Mouse (Mus musculus) thymus, postnatal 14 days (tissue): ENCODE measurements around the gene St8sia1.
"Not testable (repeated sequence)": the region's sequence is repeated elsewhere in the genome, so short reads cannot be mapped to it uniquely, and the experiment has no call there.

ENCODE experiments used
- DNase-seq: peaks from one replicate; pipeline ENCODE4 v3.0.0; 2021

St8sia1 gene

GRCm38 (mm10) chr6:142964076-142964530, at the start of gene St8sia1:
Gene St8sia1 (minus strand): TSS chr6:142964452.
- DNase-seq: peak; percentile 73

GRCm38 (mm10) chr6:143012513-143013215, 48.4 kb upstream of the St8sia1 start:
- no peak for DNase-seq

- no peak for DNase-seq
Observed at GRCm38 (mm10) chr6:143008865-143009264, 44.6 kb upstream of the St8sia1 start.

GRCm38 (mm10) chr6:143005209-143005608, 41.0 kb upstream of the St8sia1 start:
- not testable (repeated sequence) for DNase-seq

DNA sequence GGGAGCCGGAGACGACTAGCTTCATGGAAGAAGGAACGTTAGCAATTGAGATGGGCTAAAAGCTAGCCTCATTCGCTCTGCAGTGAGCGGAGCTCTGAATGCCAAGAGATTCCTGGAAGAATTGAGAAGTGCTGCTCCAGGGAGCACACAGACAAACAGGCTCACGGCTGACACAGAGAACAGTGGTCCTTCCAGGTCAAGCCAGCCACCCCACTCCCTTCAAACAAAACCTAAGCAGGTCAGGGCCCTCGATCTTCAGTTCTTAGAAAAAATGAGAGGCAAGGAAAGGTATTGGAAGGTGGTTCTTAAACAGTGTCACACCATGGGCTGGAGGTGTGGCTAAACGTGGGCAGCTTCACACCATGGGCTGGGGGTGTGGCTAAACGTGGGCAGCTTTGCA, 40.5 kb upstream of the St8sia1 start:
- no peak for DNase-seq

DNA sequence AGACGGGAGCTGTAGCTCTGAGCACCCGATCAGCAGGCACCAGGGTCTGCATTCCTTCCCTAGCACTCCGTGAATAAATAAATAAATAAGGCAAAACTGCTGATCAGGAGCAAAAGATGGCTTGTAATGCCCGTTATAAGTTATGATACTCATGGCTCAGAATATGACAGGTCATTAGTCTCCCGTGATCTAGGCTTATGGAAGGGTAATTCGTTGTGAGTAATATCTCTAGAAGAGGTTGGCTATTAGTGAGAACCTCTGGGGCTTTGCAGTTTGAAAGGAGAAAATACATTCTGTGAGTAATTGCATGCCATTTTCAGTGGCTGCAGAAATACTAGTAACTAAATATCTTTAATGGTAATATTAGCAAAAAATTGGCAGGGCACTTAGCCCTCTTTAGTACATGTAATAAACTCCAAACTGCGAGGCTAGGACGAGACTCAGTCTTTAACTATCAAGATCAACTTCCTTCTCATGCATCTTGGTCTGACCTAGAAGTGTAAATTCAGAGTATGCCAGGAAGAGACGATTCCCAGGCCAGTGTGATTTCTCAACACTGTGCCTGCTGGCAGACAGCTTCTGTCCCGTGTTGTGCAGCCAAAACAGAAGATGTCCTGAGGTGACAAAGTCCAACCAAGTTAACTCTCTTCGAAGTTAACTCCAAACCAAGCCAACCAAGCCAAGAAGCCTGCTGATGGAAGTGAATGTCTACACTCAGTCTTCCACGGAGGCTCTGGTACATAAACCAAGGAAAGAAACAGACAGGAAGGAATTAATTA, 34.2 kb upstream of the St8sia1 start:
- no peak for DNase-seq

DNA sequence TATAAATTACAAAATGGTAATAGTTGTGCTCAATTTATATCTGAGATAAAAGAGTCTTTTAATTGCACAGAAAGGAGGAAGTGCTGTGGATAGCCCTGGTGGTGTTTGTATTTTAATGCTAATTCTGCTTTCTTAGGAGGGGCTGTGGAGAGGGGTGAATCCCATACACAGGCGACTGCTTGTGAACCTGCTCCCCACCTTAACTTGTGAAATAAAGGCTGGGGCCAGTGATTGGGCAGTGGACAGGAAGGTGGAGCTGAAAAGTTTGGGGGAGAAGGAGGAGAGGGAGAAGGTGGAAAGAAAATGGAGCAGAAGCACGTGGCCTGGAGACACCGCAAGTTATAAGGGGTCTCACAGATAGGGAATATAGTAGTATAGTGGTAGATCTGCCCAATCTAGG, 32.6 kb upstream of the St8sia1 start:
- no peak for DNase-seq

DNA sequence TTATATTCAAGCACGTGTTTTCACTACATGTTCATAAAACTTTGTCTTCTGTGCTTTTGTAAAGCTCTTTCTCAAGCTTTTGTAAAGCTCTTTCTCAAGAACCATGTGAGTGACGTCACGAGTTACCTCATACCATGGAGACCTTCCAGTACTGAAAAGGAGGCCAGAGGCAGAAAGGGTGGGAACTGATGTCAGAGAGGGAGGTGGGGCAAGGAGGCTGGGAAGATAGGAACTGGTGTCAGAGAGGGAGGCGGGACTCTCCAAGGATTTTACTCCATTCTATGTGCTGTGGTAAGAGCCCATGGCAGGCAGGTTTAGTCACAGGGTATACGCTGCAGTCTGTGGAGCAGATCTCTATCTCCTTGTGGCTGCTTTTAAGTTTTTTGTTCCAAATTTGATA, 31.3 kb upstream of the St8sia1 start:
- DNase-seq: no peak

DNA sequence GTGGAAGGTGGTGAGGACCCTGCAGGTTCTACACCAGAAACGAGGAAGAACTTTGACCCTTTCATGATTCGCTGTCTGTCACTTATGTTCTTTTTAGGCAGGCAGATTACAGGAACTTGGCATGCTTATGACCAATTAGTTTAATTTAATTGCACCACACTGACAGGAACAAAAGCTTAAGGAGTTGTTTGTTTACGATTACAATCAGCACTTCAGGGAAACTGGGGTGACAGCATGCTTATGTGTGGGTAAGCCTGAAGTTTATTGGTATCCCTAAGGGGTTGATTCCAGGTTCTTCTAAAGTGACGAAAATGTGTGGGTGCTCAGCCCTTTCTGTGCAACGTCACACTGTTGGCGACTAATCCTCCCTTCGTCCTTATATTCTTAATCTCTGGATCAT, 30.6 kb upstream of the St8sia1 start:
- no peak for DNase-seq

DNA sequence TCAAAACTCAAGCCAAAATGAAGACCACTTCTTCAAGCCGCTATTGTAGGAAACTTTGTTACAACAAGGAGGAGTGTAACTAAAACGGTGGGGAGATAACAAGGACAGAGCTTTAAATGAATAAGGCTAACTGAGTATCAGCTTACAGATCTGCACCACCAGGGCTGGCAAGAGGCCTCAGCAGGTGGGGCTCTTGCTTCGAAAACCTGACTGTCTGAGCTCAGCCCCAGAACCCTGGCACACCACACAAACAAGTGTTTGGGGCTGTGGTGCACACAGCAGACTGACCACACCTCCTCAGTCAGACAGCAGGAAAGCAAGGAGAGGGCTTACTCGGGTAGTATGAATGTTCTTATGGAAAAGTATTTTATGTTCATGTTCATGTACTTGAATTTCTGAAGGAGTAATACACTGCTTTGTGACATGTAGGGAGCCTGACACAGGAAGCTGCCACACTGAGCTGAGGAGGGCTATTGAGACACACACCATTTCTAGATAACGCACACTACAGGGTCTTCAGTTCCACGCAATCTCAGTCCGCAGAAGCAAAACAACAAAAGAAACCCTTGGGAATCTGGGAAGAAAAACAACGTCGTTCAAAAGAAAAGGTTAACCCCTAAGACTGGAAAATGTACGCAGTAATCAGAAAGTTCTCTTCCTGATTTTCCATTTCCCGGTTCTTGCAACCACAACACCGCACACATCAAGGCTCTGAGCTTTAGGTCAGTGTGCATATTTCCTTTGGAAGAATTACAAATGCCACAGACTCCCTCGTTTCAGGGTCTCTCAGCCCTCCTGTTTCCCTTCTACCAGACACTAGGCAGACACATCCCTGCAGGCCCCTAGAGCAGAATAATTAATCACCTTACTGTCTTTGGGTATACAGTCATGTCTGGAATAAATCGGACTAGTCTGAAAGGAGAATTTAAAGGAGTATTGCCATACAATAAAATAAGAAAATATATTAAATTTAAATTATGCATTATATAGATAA, 29.8 kb upstream of the St8sia1 start:
- DNase-seq: peak; percentile 48

DNA sequence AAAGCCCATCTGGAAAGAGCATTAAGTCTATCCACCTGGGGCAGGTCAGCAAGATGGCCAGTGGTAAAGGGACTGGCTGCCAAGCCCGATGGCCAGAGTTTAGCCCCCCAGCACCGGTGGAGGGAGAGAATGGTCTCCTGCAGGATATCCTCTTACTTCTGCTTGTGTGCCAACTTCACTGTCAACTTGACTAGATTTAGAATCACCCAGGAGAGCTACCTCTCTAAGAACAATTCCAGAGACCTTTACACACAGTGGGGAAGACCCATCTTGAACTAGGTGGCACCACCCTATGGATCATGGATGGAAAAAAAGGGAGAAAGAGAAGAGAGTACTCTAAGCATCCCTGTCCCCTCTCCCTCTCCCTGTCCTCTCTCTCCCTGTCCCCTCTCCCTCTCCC, 28.7 kb upstream of the St8sia1 start:
- no peak for DNase-seq

GRCm38 (mm10) chr6:142992099-142992498, 27.8 kb upstream of the St8sia1 start:
- DNase-seq: no peak

GRCm38 (mm10) chr6:142991391-142992059, 27.3 kb upstream of the St8sia1 start:
- no peak for DNase-seq

DNA sequence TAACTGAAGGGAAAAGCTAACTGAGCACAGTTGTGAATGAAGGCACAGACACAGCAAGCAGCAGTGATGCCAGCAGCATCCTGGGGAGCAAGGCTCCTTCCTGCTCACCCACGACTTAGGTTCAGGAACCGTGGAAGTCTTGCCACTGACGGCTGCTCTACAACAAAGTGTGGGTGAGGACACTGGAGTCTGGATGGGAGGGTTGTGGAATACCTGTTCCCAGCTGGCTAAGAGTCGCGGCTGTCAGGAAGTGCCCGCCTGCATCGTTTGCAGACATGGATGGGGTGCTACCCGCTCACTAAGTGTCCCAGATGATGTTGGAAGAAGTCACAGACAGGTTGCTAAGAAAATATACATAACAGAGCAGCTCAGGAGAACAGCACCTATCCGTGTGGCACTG, 26.3 kb upstream of the St8sia1 start:
- no peak for DNase-seq

DNA sequence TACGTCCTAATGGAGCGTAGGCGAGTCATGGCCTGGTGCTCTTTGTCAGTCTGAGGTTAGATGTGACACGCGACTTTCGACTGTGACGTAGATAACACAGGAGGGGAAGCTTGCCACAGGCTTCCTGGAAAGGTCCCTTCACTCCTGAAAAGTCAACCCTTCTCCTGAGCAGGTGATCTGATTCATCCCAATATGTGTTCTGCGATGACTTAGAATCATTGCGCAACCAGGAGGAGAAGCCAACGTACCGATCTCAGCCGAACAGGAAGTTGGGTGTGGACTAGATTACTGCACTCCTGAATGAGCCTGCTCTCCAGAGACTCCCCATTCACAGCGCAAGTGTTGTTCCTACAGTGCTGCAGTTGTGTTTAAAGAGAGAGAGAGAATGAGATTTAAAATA, 25.2 kb upstream of the St8sia1 start:
- no peak for DNase-seq

DNA sequence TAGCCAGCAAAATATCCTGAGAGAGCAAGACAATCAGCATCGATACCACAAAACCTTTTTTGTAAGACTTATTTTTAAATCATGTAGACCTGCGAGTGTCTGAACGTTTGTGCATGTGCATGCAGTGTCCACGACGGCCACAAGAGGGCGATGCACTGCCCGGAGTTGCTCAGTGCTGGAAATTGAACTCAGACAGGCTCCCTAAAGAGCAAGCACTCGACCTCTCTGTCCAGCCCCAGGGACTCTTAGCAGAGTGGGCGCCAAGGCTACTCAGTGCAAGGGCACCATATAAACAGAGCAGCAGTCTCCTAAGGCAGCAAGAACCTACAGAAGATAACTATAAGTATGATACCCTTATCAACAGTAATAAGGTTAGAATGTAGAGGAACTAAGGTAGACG, 24.5 kb upstream of the St8sia1 start:
- DNase-seq: peak; percentile 84

- DNase-seq: no peak
Observed at GRCm38 (mm10) chr6:142988231-142988630, 24.0 kb upstream of the St8sia1 start.

DNA sequence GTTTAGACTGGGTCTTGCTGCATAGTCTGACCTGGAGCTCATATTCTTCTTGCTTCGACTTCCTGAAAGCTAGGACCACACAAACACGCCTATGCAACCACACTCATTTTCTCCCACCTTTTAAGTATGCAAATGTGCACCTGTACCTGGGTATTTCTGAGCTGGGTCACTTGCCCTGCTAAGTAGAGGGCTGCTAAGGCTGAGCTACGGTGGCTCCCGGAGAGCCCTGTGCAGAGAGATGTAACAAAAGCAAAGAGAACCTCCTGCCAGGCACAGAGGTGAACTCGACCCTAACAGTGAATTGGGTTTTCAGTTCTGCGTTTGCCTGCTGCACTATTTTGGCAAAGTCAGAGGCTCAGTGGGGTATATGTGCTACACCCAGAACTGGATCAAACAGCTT, 23.4 kb upstream of the St8sia1 start:
- DNase-seq: no peak

DNA sequence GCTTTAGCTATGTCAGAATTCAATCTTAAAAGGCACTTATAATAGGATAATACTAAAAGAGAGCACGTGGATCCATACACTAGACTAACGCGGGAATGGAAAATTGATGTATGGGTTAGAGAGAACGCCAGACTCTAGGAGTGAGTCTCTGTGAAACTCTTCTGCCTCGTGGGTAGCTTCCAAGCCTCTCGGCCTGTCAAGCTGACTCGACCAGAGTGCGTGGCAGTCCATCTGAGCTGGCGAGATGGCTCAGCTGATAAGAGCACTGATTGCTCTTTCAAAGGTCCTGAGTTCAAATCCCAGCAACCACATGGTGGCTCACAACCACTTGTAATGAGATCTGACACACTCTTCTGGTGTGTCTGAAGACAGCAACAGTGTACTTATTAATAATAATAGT, 22.5 kb upstream of the St8sia1 start:
- DNase-seq: not testable (repeated sequence)

GRCm38 (mm10) chr6:142985561-142986238, 21.4 kb upstream of the St8sia1 start:
- not testable (repeated sequence) for DNase-seq

DNA sequence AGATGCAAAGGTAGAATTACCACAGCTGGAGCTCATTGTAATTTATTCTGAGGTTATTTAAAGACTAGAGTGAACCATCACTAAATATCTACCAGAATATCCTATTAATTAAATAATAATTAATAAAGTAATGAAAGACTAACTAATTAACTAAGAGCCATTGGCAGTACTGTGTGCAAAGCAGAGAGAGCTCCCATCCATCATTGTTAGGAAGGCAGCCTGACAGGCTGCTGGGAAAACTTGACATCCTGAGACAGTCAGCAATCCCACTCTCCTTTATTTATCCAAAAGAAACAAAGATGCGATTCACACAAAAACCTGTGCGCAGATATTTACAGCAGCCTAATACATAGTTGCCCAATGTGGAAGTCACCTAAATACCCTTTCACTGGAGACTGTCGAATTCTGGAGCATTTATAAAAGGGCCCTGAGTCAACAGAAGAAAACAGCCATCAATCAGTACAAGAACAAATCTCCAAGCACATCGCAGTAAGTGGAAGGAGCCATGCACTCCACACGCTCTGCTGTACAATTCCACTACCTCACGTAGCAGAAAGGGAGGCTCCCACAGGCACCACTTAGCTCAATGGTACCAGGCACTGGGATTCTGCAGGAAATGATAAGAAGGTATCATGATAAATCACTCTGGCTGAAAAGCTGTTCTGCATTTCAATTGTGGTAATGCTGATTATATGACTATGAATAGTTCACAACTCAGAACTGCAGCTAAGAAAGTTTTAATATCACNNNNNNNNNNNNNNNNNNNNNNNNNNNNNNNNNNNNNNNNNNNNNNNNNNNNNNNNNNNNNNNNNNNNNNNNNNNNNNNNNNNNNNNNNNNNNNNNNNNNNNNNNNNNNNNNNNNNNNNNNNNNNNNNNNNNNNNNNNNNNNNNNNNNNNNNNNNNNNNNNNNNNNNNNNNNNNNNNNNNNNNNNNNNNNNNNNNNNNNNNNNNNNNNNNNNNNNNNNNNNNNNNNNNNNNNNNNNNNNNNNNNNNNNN, 15.7 kb upstream of the St8sia1 start:
- DNase-seq: no peak
